ENCODE assay signal across 8 mouse cellular contexts in genomic region chr7:109010720-109011595, GRCm38 (mm10).
DNase-seq lines count a peak whose midpoint lies in the region; ATAC-seq lines count a peak whose summit lies in the region.

No protein-coding gene starts in this region.

- H3K9me3 ChIP-seq in forebrain, embryonic 11.5 days (ENCODE audit: control insufficient read depth, low read length): no peaks in the 10 kb centered on the region
- no peaks in the 10 kb centered on the region for H3K9me3 ChIP-seq in limb, embryonic 11.5 days (ENCODE audit: control insufficient read depth, low read length)

- H3K4me2 ChIP-seq in forebrain, embryonic 11.5 days (ENCODE audit: low read depth, low read length, severe bottlenecking): peak overlapping the region; percentile 90
- H3K4me2 ChIP-seq in limb, embryonic 11.5 days (ENCODE audit: low read depth, severe bottlenecking): peak overlapping the region; percentile 92

- peak overlapping the region; percentile 79 for H3K9ac ChIP-seq in forebrain, embryonic 11.5 days (ENCODE audit: low read length)
- peak overlapping the region; percentile 69 for H3K9ac ChIP-seq in limb, embryonic 11.5 days (ENCODE audit: low read length)

- H3K27ac ChIP-seq in forebrain, embryonic 11.5 days (ENCODE audit: low read depth, low read length): peak overlapping the region; percentile 37; the same call in 1 of the 2 replicates
- H3K27ac ChIP-seq in limb, embryonic 11.5 days (replicated peaks; ENCODE audit: low read depth, low read length): no peak overlapping the region

- ATAC-seq in forebrain, embryonic 11.5 days (replicated peaks; ENCODE audit: low FRiP score): peak; percentile 85
- ATAC-seq in limb, embryonic 11.5 days (ENCODE audit: insufficient number of reproducible peaks, low FRiP score, low TSS enrichment, low read depth): peak; percentile 71

- WGBS in forebrain, embryonic 11.5 days: 1% methylated on average over 67 of the region's 82 CpGs
- WGBS in limb, embryonic 11.5 days: 3% methylated on average over 49 of the region's 82 CpGs

- H3K27me3 ChIP-seq in forebrain, embryonic 11.5 days (ENCODE audit: control insufficient read depth, insufficient read depth, low read length): peaks cover 17% of the 10 kb centered on the region
- peaks cover 18% of the 10 kb centered on the region for H3K27me3 ChIP-seq in limb, embryonic 11.5 days (ENCODE audit: control insufficient read depth, insufficient read depth, low read length)

- H3K4me1 ChIP-seq in forebrain, embryonic 11.5 days (replicated peaks; ENCODE audit: control insufficient read depth, insufficient read depth, low read length): peaks cover 14% of the 10 kb centered on the region
- H3K4me1 ChIP-seq in limb, embryonic 11.5 days (ENCODE audit: control insufficient read depth, insufficient read depth, low read length): peaks cover 3% of the 10 kb centered on the region; the same call in 1 of the 2 replicates

- DNase-seq in layer of hippocampus, postnatal 10 days (ENCODE audit: low spot score in 2 of 2): peak; percentile 60 to 76
- DNase-seq in layer of hippocampus, adult 8-10 months (ENCODE audit: low spot score in 2 of 2): no peak
- peak; percentile 71 for DNase-seq in cerebellum, adult 11-12 months
- DNase-seq in forebrain, embryonic 11.5 days (ENCODE audit: low spot score): peak; percentile 79
- DNase-seq in limb, embryonic 11.5 days (ENCODE audit: low spot score): peak; percentile 65
- peak; percentile 70 for DNase-seq in retina, embryonic 14.5 days (ENCODE audit: low spot score)
- DNase-seq in spleen, postnatal 14 days (ENCODE audit: low spot score in 2 of 2): no peak
- no peak for DNase-seq in adipocyte (ENCODE audit: low spot score)

- no peaks in the 10 kb centered on the region for H3K36me3 ChIP-seq in forebrain, embryonic 11.5 days (ENCODE audit: control insufficient read depth, insufficient read depth, low read length)
- no peaks in the 10 kb centered on the region for H3K36me3 ChIP-seq in limb, embryonic 11.5 days (ENCODE audit: control insufficient read depth, insufficient read depth, low read length)

- H3K4me3 ChIP-seq in forebrain, embryonic 11.5 days (ENCODE audit: low read depth, low read length): peak overlapping the region; percentile 78
- peak overlapping the region; percentile 69 for H3K4me3 ChIP-seq in limb, embryonic 11.5 days (ENCODE audit: low read depth, low read length)

Comparison
In these comparisons a context has a peak if more than half of its experiments do, and no peak if none do; other contexts are left out.
1. DNase-seq: peak in layer of hippocampus, postnatal 10 days (2 of 2), cerebellum, adult 11-12 months (single experiment), forebrain, embryonic 11.5 days (single experiment), limb, embryonic 11.5 days (single experiment) and retina, embryonic 14.5 days (single experiment); none in layer of hippocampus, adult 8-10 months (0 of 2), spleen, postnatal 14 days (0 of 2) and adipocyte (single experiment).